Mouse (Mus musculus) mouse embryonic stem cell (cell line): Measurements from ENCODE around the gene Cyp4f15.

Source experiments
- in situ Hi-C, 2 experiments: fragments of 300-500 bp; cut with MboI; formaldehyde crosslinking; loops; 1 replicate in 1 of 2; 3 replicates in 1 of 2; pipeline ENCODE4 v1.14.3; 2019 to 2020; ENCODE audit warnings: low sequenced_read_pairs in 2 of 2, low pct_unique_long_range_greater_than_20kb in 1 of 2, mixed read lengths in 1 of 2; ENCODE audit not compliant: unreplicated experiment in 1 of 2

The Cyp4f15 gene

GRCm38 (mm10) chr17:32741057-32741456 lies 55.6 kb downstream of the Cyp4f15 start:
- in situ Hi-C loops: no loop called here

GRCm38 (mm10) chr17:32750611-32751010 lies 65.2 kb downstream of the Cyp4f15 start:
- in situ Hi-C loops: no loop called here
